Mouse (Mus musculus) CH12.LX (cell line): ENCODE data around the gene Hcrtr1. TPM values are rescaled to one million over a fixed set of nuclear protein-coding genes. Genes with fewer than 3 reads are reported as not detected.

Experiments
- DNase-seq: peaks from one replicate; pipeline ENCODE4 v3.0.0-alpha.2; 2013; ENCODE audit errors: extremely low read depth
- H3K27ac ChIP-seq: 2 replicates; pipeline ENCODE4 v1.5.1; 2012; ENCODE audit warnings: low read depth, mild to moderate bottlenecking, control low read depth, moderate library complexity; ENCODE audit not compliant: insufficient read depth
- H3K27me3 ChIP-seq: replicated peaks from 2 replicates; pipeline ENCODE3; 2012; ENCODE audit warnings: inconsistent platforms
- H3K36me3 ChIP-seq, 2 experiments: replicated peaks in 1 of 2; 2 replicates each; pipeline versions ENCODE3 to v1.6.1; 2012; ENCODE audit warnings: inconsistent platforms in 1 of 2, low read length in 1 of 2, mild to moderate bottlenecking in 1 of 2, mixed read lengths in 1 of 2, moderate library complexity in 1 of 2; ENCODE audit not compliant: control insufficient read depth in 1 of 2, insufficient read depth in 1 of 2
- H3K4me1 ChIP-seq, 2 experiments: 2 replicates each; pipeline ENCODE4 v1.6.1; 2012; ENCODE audit warnings: inconsistent platforms in 1 of 2, moderate library complexity in 1 of 2; ENCODE audit not compliant: insufficient read depth in 2 of 2, control insufficient read depth in 1 of 2
- H3K4me2 ChIP-seq: 2 replicates; pipeline ENCODE4 v1.6.1; 2012; ENCODE audit warnings: low read depth, mild to moderate bottlenecking, control low read depth; ENCODE audit not compliant: poor library complexity, insufficient read depth, severe bottlenecking
- H3K4me3 ChIP-seq, 3 experiments: fragments of 150-350 bp in 1 of 3; sonication (generic) in 1 of 3; replicated peaks in 1 of 3; 2 replicates each; pipeline versions ENCODE3 to v1.5.1; 2011 to 2012; ENCODE audit warnings: low read depth in 2 of 3, low read length in 2 of 3, mild to moderate bottlenecking in 2 of 3, moderate library complexity in 2 of 3, control low read depth in 1 of 3, improper control_type of control experiment in 1 of 3, inconsistent platforms in 1 of 3, mixed read lengths in 1 of 3; ENCODE audit not compliant: poor library complexity in 1 of 3
- H3K79me2 ChIP-seq: replicated peaks from 2 replicates; pipeline ENCODE4 v1.6.1; 2012; ENCODE audit warnings: mild to moderate bottlenecking, moderate library complexity; ENCODE audit not compliant: control insufficient read depth, poor library complexity, insufficient read depth, severe bottlenecking; ENCODE audit errors: extremely low read depth
- H3K9ac ChIP-seq: 2 replicates; pipeline ENCODE4 v1.6.1; 2012; ENCODE audit warnings: low read depth, mild to moderate bottlenecking, control low read depth, moderate library complexity; ENCODE audit not compliant: insufficient read depth
- H3K9me3 ChIP-seq: replicated peaks from 2 replicates; pipeline ENCODE3; 2012; ENCODE audit warnings: low read length, inconsistent platforms, mixed read lengths
- BHLHE40 ChIP-seq: IDR thresholded peaks from 2 replicates; pipeline ENCODE4 v1.6.1; 2011; ENCODE audit warnings: mild to moderate bottlenecking, low read depth, low read length, improper control_type of control experiment
- CHD1 ChIP-seq: IDR thresholded peaks from 2 replicates; pipeline ENCODE4 v1.6.1; 2012; ENCODE audit warnings: low read depth, low read length, improper control_type of control experiment, inconsistent platforms
- CHD2 ChIP-seq: IDR thresholded peaks from 2 replicates; pipeline ENCODE4 v1.6.1; 2011; ENCODE audit warnings: low read length, improper control_type of control experiment
- EP300 ChIP-seq: IDR thresholded peaks from 2 replicates; pipeline ENCODE4 v1.6.1; 2011; ENCODE audit warnings: low read length, improper control_type of control experiment
- GABPA ChIP-seq: IDR thresholded peaks from 2 replicates; pipeline ENCODE4 v1.6.1; 2012; ENCODE audit warnings: low read depth, low read length, improper control_type of control experiment, inconsistent platforms; ENCODE audit not compliant: insufficient replicate concordance
- HCFC1 ChIP-seq: IDR thresholded peaks from 2 replicates; pipeline ENCODE4 v1.6.1; 2012; ENCODE audit warnings: low read depth, mild to moderate bottlenecking, inconsistent platforms, low read length, improper control_type of control experiment
- JUN ChIP-seq: IDR thresholded peaks from 2 replicates; pipeline ENCODE4 v1.6.1; 2011; ENCODE audit warnings: low read depth, mild to moderate bottlenecking, low read length, improper control_type of control experiment, moderate library complexity; ENCODE audit not compliant: insufficient read depth
- JUND ChIP-seq: conservative IDR thresholded peaks from 2 replicates; pipeline ENCODE4 v1.6.1; 2011; ENCODE audit warnings: low read depth, low read length, improper control_type of control experiment
- KAT2A ChIP-seq: IDR thresholded peaks from 2 replicates; pipeline ENCODE4 v1.6.1; 2012; ENCODE audit warnings: low read length, improper control_type of control experiment, inconsistent platforms; ENCODE audit not compliant: insufficient replicate concordance
- MAFK ChIP-seq: IDR thresholded peaks from 2 replicates; pipeline ENCODE4 v1.6.1; 2011; ENCODE audit warnings: low read length, improper control_type of control experiment; ENCODE audit not compliant: insufficient replicate concordance
- NELFE ChIP-seq: IDR thresholded peaks from 2 replicates; pipeline ENCODE4 v1.6.1; 2011; ENCODE audit warnings: low read depth, low read length, improper control_type of control experiment
- RAD21 ChIP-seq: IDR thresholded peaks from 2 replicates; pipeline ENCODE4 v1.6.1; 2011; ENCODE audit warnings: low read depth, mild to moderate bottlenecking, low read length, improper control_type of control experiment, moderate library complexity
- RCOR1 ChIP-seq: conservative IDR thresholded peaks from 2 replicates; pipeline ENCODE4 v1.6.1; 2012; ENCODE audit warnings: low read depth, mild to moderate bottlenecking, inconsistent platforms, low read length, improper control_type of control experiment
- SIN3A ChIP-seq: IDR thresholded peaks from 2 replicates; pipeline ENCODE4 v1.6.1; 2012; ENCODE audit warnings: low read length, improper control_type of control experiment, inconsistent platforms
- SMC3 ChIP-seq: IDR thresholded peaks from 2 replicates; pipeline ENCODE4 v1.6.1; 2011; ENCODE audit warnings: low read depth, low read length, improper control_type of control experiment
- TBP ChIP-seq: conservative IDR thresholded peaks from 2 replicates; pipeline ENCODE4 v1.6.1; 2011; ENCODE audit warnings: low read depth, low read length, improper control_type of control experiment
- USF2 ChIP-seq: conservative IDR thresholded peaks from 2 replicates; pipeline ENCODE4 v1.6.1; 2011; ENCODE audit warnings: low read depth, low read length, improper control_type of control experiment
- ZC3H11A ChIP-seq: IDR thresholded peaks from 2 replicates; pipeline ENCODE4 v1.6.1; 2012; ENCODE audit warnings: low read depth, mild to moderate bottlenecking, inconsistent platforms, low read length, improper control_type of control experiment
- ZKSCAN1 ChIP-seq: IDR thresholded peaks from 2 replicates; pipeline ENCODE4 v1.6.1; 2012; ENCODE audit warnings: low read depth, inconsistent platforms, low read length, improper control_type of control experiment, borderline replicate concordance
- ZMIZ1 ChIP-seq: IDR thresholded peaks from 2 replicates; pipeline ENCODE4 v1.6.1; 2012; ENCODE audit warnings: low read depth, mild to moderate bottlenecking, inconsistent platforms, low read length, improper control_type of control experiment
- ZNF384 ChIP-seq: IDR thresholded peaks from 2 replicates; pipeline ENCODE4 v1.6.1; 2012; ENCODE audit warnings: low read depth, low read length, improper control_type of control experiment, inconsistent platforms
- dilution Hi-C: fragments of 300-500 bp; cut with MboI; formaldehyde crosslinking; loops from 2 replicates; pipeline ENCODE4 v1.14.3; 2020; ENCODE audit warnings: low sequenced_read_pairs; ENCODE audit not compliant: extremely low pct_unique_long_range_greater_than_20kb, extremely low pct_ligation_motif_present
- in situ Hi-C: fragments of 300-500 bp; cut with MboI; formaldehyde crosslinking; loops from 3 replicates; pipeline ENCODE4 v1.14.3; 2019; ENCODE audit warnings: low sequenced_read_pairs, low pct_ligation_motif_present, low pct_unique_long_range_greater_than_20kb, mixed read lengths
- polyA plus RNA-seq: library from polyadenylated mRNA; unstranded; fragments of >175 nt; gene quantifications from 2 replicates; pipeline ENCODE4 v1.2.1, GENCODE M21; 2012; ENCODE audit warnings: low read depth; ENCODE audit not compliant: insufficient read length
- total RNA-seq, 2 experiments: library from RNA; depleted of rRNA; stranded (reverse); fragments of 300-350 nt in 1 of 2; fragments of >200 nt in 1 of 2; gene quantifications; 2 replicates each; pipeline ENCODE4 v1.2.3; 2012 to 2014

Gene Hcrtr1
- total and polyA plus RNA-seq, 3 experiments = not detected

DNA sequence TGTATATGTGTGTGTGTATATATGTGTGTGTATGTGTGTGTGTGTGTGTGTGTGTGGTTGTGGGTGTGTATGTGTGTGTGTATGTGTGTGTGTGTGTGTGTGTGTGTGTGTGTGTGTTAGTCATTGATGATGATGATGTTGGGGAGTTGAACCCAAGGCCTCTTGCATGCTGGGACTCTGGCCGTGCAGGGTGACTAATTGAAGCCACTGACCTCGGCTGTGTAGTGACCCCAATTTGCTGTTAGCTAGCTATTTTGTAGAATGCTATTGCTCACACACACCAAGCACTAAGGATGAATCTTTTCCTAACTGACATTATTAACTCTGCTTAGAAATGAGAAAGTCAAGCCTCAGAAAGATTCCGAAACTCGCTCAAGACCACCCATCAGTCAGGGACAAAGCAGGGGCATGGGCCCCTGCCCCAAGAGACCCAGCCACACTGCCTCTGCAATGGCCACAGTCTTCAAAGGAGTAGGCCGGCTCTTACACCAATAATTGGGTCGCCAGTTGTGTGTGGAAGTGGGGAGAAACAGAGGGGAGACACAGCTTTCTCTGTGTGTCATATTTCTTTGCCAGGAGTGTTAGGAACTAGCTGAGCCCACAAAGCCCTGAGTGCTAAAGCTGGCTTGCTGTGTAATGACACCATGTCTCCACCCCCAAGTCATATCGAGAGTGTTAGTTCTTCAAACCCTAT is 41.9 kb upstream of the Hcrtr1 start:
- dilution Hi-C loops = no loop called here
- no peak overlapping the region for H3K9ac ChIP-seq

DNA sequence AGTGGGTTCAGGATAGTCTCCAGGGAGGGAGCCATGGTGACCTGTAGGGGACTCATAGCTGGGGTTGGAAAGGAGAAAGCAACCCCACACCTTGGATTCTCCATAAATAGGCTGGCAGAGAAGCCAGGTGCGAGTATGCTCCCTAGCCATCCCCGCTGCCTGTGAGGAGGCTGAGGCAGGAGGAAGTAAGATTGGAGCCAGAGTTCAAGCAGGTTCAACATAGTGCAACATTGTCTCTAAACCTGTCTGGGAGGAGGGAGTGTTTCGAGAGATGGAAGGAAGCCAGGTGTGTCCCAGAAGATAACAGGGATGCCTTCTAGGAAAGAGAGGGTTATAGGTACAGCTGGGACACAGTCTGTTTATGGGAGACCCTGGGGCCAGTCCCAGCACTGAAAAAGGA is 40.7 kb upstream of the Hcrtr1 start:
- no peak overlapping the region for H3K4me2 ChIP-seq
- H3K36me3 ChIP-seq = no peaks in the 10 kb centered on the region
- H3K27me3 ChIP-seq = peaks cover 84% of the 10 kb centered on the region
- in situ Hi-C loops = loop anchor here (5.0 kb wide), 1 partner anchor 38 kb away; no protein-coding TSS in a partner anchor
- TF ChIP-seq HCFC1 (no peak), SIN3A (no peak), CHD1 (no peak)
- TF ChIP-seq, all 38 proteins: peak for 0
- Histone ChIP-seq H3K9ac (no peak overlapping the region), H3K27ac (no peak overlapping the region), H3K4me1 (peaks cover under 1 to 3% of the 10 kb centered on the region in 2 experiments; a peak in 2 of 4 replicates), H3K9me3 (no peaks in the 10 kb centered on the region), H3K79me2 (no peaks in the 10 kb centered on the region), H3K4me3 (no peak overlapping the region)
- no peak for DNase-seq
- dilution Hi-C loops = no loop called here

More for the DNA sequence above, 41.9 kb upstream of the Hcrtr1 start:
- H3K79me2 ChIP-seq = no peaks in the 10 kb centered on the region
- TF ChIP-seq SIN3A (no peak), RCOR1 (no peak), CHD2 (no peak), ZKSCAN1 (no peak), JUND (no peak), KAT2A (no peak), JUN (no peak), ZC3H11A (no peak), ZNF384 (no peak), BHLHE40 (no peak), RAD21 (no peak), GABPA (no peak), USF2 (no peak), EP300 (no peak), TBP (no peak), MAFK (no peak), NELFE (no peak), SMC3 (no peak), CHD1 (no peak), ZMIZ1 (no peak)
- TF ChIP-seq, all 38 proteins: peak for 0
- Histone ChIP-seq H3K27ac (no peak overlapping the region), H3K4me3 (no peak overlapping the region), H3K4me2 (no peak overlapping the region), H3K4me1 (peaks cover 0 to 1% of the 10 kb centered on the region in 2 experiments; a peak in 2 of 4 replicates), H3K27me3 (peaks cover 83% of the 10 kb centered on the region), H3K9me3 (no peaks in the 10 kb centered on the region), H3K36me3 (no peaks in the 10 kb centered on the region)
- no peak for DNase-seq
- in situ Hi-C loops = loop anchor here (5.0 kb wide), 1 partner anchor 39 kb away; no protein-coding TSS in a partner anchor
